Mouse (Mus musculus) cortical plate, adult 2 months (tissue): ENCODE measurements at regions not wholly inside any gene's neighbourhood (a gene's known extent, or its start where the extent isn't known, plus 50 kb on each side); places are given as distances from the start of the nearest gene placed in this dataset.

Experiments
- CTCF ChIP-seq: fragments of 200-500 bp; IDR thresholded peaks from 2 replicates; pipeline ENCODE4 v1.5.1; 2011; ENCODE audit warnings: mild to moderate bottlenecking, control low read depth, low read length; ENCODE audit not compliant: insufficient read depth; ENCODE audit errors: extremely low read depth
- POLR2A ChIP-seq: fragments of 200-500 bp; IDR thresholded peaks from 2 replicates; pipeline ENCODE4 v1.6.1; 2011; ENCODE audit warnings: mild to moderate bottlenecking, low read length, control low read depth; ENCODE audit not compliant: insufficient read depth; ENCODE audit errors: extremely low read depth

DNA sequence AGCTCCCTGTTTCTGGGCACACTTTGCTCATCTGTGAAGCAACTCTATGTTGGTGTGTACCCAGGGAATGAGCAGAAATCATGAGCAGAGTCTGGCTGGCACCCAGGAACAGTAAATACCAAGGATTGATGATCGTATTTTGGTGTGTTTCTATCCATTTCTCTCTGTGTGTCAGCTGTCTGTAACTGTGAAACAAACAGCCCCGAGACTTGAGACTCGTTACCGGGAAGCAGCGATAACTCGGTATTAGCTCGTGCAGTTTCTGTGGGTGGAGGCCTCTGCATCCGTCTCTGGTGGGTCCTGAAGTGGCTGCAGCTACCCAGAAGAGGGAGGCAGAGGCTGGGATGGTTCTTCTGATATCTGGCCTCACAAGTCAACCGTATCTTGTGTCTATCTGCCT, 151.7 kb upstream of the Gm26897 start:
- TF ChIP-seq CTCF (peak; percentile 12; the same call in 1 of the 2 replicates), POLR2A (no peak)
